Mouse (Mus musculus): Measurements from ENCODE around the gene Gm13762.

GRCm38 (mm10) chr2:89006873-89007272 lies 26.8 kb upstream of the Gm13762 start, which contains the start of gene Olfr1215:
- no peak for TF ChIP-seq UBTF (IDR thresholded peaks at IDR 0.05; ENCODE audit: low read depth, low read length)
- no peak for TF ChIP-seq CTCF (conservative IDR thresholded peaks at IDR 0.05 in 1 of 2, IDR thresholded peaks at IDR 0.05 in 1 of 2; ENCODE audit: low read depth in 2 of 2, low read length in 2 of 2)
